Mouse (Mus musculus) limb, embryonic 11.5 days (tissue): ENCODE measurements around the gene Ube2e2. TPM values are rescaled to one million over a fixed set of nuclear protein-coding genes. Genes with fewer than 3 reads are reported as not detected.

Experiments
- ATAC-seq: fragments of 200-750 bp; cut with Nextera tagmentation; 2 replicates; pipeline ENCODE4 v1.8.0; 2017; ENCODE audit warnings: low read depth; ENCODE audit not compliant: insufficient number of reproducible peaks, low FRiP score, low TSS enrichment
- DNase-seq: peaks from one replicate; pipeline ENCODE4 v3.0.0-alpha.2; 2015; ENCODE audit warnings: low spot score
- H3K27ac ChIP-seq: fragments of 300-500 bp; sonication (generic); replicated peaks from 2 replicates; pipeline ENCODE4 v1.5.1; 2014; ENCODE audit warnings: low read depth, mild to moderate bottlenecking, low read length
- H3K27me3 ChIP-seq: fragments of 300-500 bp; sonication (generic); 2 replicates; pipeline ENCODE4 v1.6.1; 2014; ENCODE audit warnings: mild to moderate bottlenecking, low read length, mixed read lengths; ENCODE audit not compliant: control insufficient read depth, insufficient read depth
- H3K36me3 ChIP-seq: fragments of 300-500 bp; sonication (generic); 2 replicates; pipeline ENCODE4 v1.6.1; 2014; ENCODE audit warnings: mild to moderate bottlenecking, low read length, moderate library complexity, mixed read lengths; ENCODE audit not compliant: control insufficient read depth, insufficient read depth
- H3K4me1 ChIP-seq: fragments of 300-500 bp; sonication (generic); 2 replicates; pipeline ENCODE4 v1.6.1; 2014; ENCODE audit warnings: low read length, mixed read lengths; ENCODE audit not compliant: control insufficient read depth, insufficient read depth
- H3K4me2 ChIP-seq: fragments of 300-500 bp; sonication (generic); 2 replicates; pipeline ENCODE4 v1.6.1; 2014; ENCODE audit warnings: low read depth, mild to moderate bottlenecking, moderate library complexity; ENCODE audit not compliant: severe bottlenecking
- H3K4me3 ChIP-seq: fragments of 300-500 bp; sonication (generic); 2 replicates; pipeline ENCODE4 v1.5.1; 2014; ENCODE audit warnings: low read depth, low read length
- H3K9ac ChIP-seq: fragments of 300-500 bp; sonication (generic); 2 replicates; pipeline ENCODE4 v1.6.1; 2014; ENCODE audit warnings: mild to moderate bottlenecking, low read length
- H3K9me3 ChIP-seq: fragments of 300-500 bp; sonication (generic); 2 replicates; pipeline ENCODE4 v1.6.1; 2016; ENCODE audit warnings: low read length; ENCODE audit not compliant: control insufficient read depth
- WGBS: fragments of 180-500 bp; shearing (Covaris S2); extraction: QIAGEN DNeasy Blood & Tissue Kit; methylation state at CpG from one replicate; pipeline ENCODE4 v1.1.7; 2014; 5-methylcytosine and 5-hydroxymethylcytosine counted together
- polyA plus RNA-seq: library from polyadenylated mRNA; unstranded; fragments of >200 nt; fragmentation: Nextera tagmentation; extraction: Ambion mirVana; gene quantifications from 2 replicates; pipeline ENCODE4 v1.2.1, GENCODE M21; 2014

Gene Ube2e2
- polyA plus RNA-seq, 1 experiment from 2014 or later = 41.9 TPM

DNA sequence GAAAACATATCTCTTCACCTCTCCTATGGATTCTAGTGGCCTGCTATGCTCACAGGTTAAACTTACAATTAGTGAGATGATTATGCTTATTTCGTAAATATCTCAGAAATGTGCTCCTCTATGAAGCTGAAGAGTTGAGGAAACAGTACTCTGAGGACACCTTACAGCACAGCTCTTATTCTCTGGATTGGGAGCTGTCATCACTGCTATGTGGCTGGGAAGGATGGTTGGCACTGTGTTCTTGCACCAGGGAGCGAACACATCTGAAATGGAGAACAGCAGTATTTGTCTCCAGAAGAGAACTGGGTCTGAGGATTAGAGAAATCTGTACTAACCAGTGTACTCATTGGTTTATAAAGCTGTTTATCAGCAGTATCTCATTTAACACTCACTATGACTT lies 226.3 kb downstream of the Ube2e2 start:
- Histone ChIP-seq H3K4me3 (no peak overlapping the region), H3K9me3 (no peaks in the 10 kb centered on the region), H3K27me3 (no peaks in the 10 kb centered on the region), H3K36me3 (no peaks in the 10 kb centered on the region), H3K9ac (no peak overlapping the region), H3K4me2 (no peak overlapping the region), H3K27ac (no peak overlapping the region), H3K4me1 (no peaks in the 10 kb centered on the region)
- DNase-seq (no peak), ATAC-seq (no peak)
- 91% methylated on average over 2 of the region's 2 CpGs for WGBS

DNA sequence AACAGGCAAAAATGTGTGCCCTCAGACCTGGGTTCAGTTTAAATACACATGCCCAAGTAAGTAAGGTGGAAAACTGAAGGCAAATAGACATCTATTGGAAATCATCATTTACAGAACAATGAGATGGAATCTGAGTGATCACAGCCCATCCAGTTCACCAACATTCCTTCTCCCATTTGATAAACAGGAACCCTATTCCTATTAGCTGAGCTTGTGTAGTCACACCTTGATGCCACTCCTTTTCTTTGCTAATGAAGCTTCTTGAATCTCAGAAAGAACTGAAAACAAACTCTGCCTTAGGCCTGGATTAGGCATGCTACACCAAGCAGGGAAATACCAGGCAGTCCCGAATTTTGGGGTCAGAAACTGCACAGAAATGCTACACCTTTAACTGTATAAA lies 227.8 kb downstream of the Ube2e2 start:
- Histone ChIP-seq H3K4me2 (no peak overlapping the region), H3K9me3 (no peaks in the 10 kb centered on the region; the same call in 1 of the 2 replicates), H3K9ac (no peak overlapping the region), H3K27ac (no peak overlapping the region), H3K4me3 (no peak overlapping the region), H3K27me3 (no peaks in the 10 kb centered on the region), H3K36me3 (no peaks in the 10 kb centered on the region), H3K4me1 (no peaks in the 10 kb centered on the region)
- 74% methylated on average over 1 of the region's 1 CpGs for WGBS
- DNase-seq (no peak), ATAC-seq (no peak)

DNA sequence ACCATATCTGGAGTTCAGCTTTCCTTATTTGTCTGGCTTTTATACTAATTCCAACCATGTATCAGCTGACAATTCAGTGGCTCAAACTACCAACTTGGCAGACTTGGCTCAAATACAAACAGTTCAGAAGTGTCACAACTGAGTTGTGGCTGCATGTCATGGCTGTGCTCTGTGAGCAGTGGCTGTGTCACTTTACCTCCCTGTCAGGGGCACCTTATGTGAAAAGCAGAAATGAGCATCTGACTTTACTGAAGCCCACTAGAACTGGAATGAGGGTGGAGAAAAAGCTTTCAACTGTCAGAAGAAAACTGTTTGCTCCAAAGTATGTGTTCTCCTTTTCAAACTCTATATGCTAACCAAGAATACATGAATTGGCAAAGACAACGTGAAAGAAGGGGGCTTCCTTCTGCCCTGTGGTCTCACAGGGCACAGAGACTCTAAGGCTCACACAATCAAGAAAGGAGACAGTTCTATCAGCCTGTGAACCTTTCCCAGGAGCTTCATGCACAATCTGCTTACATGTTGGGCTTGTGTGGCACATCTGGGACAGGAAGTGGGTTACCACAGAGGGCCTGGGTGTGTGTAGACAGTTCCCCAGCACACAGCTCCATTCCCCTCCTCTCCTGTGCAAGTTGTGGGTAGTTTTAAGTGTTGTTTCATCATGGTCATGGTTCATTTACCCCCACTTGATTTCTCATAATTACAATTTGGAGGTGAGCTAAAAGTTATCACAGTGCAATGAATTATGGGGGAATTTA lies 228.6 kb downstream of the Ube2e2 start:
- no peaks in the 10 kb centered on the region for H3K4me1 ChIP-seq
- H3K9me3 ChIP-seq = no peaks in the 10 kb centered on the region; the same call in 1 of the 2 replicates
- H3K4me2 ChIP-seq = no peak overlapping the region
- H3K9ac ChIP-seq = no peak overlapping the region
- WGBS = 86% methylated on average over 1 of the region's 1 CpGs
- no peak for DNase-seq
- no peak overlapping the region for H3K27ac ChIP-seq
- no peak overlapping the region for H3K4me3 ChIP-seq
- H3K36me3 ChIP-seq = no peaks in the 10 kb centered on the region
- H3K27me3 ChIP-seq = no peaks in the 10 kb centered on the region
- ATAC-seq = no peak

DNA sequence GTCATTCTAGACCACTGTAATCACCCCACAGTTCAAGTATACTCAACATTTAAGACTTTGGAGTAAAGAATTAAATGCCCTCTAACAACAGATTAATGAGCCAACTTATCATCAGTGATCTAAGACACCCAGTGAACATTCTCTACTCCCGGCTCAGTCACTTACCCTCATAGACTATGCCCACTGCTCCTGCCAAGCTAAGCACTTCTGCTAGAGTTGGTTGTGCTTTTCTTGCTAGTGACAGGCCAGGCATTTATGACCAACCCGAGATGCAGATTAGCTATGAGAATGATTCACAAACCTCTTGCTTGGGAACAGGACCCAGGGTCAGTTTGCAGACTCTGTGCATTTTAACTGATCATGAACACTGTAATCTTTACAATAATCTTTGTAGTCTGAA lies 230.4 kb downstream of the Ube2e2 start:
- ATAC-seq (no peak), DNase-seq (no peak)
- 88% methylated on average over 2 of the region's 2 CpGs for WGBS
- Histone ChIP-seq H3K4me1 (no peaks in the 10 kb centered on the region), H3K4me3 (no peak overlapping the region), H3K9me3 (no peaks in the 10 kb centered on the region; the same call in 1 of the 2 replicates), H3K4me2 (no peak overlapping the region), H3K36me3 (no peaks in the 10 kb centered on the region), H3K27ac (no peak overlapping the region), H3K27me3 (no peaks in the 10 kb centered on the region), H3K9ac (no peak overlapping the region)

DNA sequence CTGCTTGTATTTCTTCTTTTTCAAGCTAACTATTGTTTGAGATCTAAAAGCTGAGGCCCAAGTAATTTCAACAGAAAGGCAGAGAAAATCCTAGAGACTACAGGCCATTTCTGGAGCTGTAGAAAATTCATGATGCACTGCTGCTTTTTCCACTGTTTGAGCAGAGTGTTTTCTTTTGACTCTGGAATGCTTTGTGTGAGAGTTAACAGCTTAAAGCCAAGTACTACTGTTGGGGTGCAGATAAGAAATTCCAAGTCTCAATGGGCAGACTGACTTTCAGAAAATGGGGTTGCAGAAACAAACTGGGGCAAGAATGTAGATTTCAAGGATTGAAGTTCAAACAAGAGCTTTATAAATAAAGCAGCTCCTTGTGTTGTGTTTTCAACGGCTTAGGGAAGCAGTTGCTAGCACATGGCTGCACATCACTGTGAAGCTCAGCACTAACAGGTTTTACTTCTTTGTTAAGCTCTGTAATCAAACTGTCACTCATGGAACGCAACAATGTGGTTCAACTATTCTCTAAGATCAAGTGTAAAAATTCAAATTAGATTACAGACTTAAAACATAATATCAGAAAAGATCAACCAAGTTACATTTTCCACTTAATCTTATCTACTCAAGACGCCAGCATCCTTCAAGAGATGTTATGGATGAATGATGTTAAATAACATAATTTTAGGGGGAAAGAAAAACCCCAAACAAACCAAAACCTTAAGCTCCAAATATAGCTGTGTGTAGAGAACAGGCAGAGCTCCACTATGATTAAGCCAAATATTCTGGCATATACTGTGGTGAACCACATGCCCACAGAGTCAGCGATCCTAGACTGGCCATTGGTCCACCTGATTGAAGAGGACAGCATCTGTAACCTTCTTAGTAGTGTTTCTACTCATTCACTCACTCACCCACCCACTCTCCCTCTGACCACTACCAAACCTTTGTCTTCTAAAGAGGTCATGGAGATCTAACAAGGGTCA lies 236.0 kb downstream of the Ube2e2 start:
- no peaks in the 10 kb centered on the region for H3K4me1 ChIP-seq
- no peak overlapping the region for H3K4me2 ChIP-seq
- no peaks in the 10 kb centered on the region for H3K36me3 ChIP-seq
- H3K9me3 ChIP-seq = no peaks in the 10 kb centered on the region; the same call in 1 of the 2 replicates
- no peaks in the 10 kb centered on the region for H3K27me3 ChIP-seq
- DNase-seq = no peak
- no peak overlapping the region for H3K27ac ChIP-seq
- no peak overlapping the region for H3K4me3 ChIP-seq
- H3K9ac ChIP-seq = no peak overlapping the region
- WGBS = 86% methylated on average over 4 of the region's 4 CpGs
- no peak for ATAC-seq

DNA sequence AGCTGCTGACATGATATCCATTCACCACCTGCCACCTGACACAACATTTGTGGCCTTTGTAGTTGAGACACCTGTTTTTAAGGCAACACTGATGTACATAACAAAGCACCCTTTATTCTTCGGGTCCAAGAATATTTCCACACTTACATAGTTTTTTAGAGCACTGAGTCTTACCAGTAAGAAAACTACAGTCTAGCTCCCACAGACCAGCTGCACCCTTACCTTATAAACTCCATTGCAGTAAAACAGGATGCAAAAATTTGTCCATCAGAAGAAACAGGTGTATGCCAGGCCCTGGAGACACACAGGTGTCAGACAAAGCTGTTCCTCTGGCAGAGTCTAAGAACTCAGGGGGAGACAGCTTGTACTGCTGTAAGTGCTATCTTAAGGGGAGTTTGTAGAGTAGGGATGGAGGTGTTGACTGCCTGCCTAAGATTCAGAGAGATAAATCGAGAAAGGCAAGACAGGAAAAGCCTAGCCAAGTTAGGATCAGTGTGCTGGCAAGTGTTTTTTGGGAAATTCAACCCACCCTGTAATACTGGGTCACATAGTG lies 244.9 kb downstream of the Ube2e2 start:
- Histone ChIP-seq H3K27me3 (no peaks in the 10 kb centered on the region), H3K4me2 (no peak overlapping the region), H3K36me3 (no peaks in the 10 kb centered on the region), H3K9me3 (no peaks in the 10 kb centered on the region), H3K9ac (no peak overlapping the region), H3K4me1 (no peaks in the 10 kb centered on the region), H3K27ac (no peak overlapping the region), H3K4me3 (no peak overlapping the region)
- DNase-seq = no peak
- 79% methylated on average over 2 of the region's 2 CpGs for WGBS
- ATAC-seq = no peak

DNA sequence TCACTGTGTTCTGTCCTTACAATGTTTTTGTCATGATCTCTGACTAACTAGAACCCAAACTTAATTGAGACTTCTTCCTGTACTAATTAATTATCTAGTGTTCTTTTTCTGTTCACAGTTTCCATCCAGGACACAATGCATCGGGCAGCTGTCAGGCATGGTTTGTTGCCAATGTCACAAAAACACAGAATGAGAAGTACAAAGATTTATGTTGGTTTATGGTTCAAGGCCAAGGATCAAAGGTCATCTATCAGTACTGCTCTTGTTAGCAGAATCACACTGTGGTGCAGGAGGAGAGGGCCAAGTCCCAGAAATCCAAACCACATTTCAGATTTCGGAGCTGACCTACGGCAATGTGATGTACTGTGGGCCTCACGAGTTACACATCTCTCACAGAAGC lies 252.4 kb downstream of the Ube2e2 start:
- DNase-seq (no peak), ATAC-seq (no peak)
- Histone ChIP-seq H3K9ac (no peak overlapping the region), H3K9me3 (no peaks in the 10 kb centered on the region), H3K36me3 (no peaks in the 10 kb centered on the region), H3K4me2 (no peak overlapping the region), H3K27ac (no peak overlapping the region), H3K4me3 (no peak overlapping the region), H3K27me3 (no peaks in the 10 kb centered on the region), H3K4me1 (no peaks in the 10 kb centered on the region)
- 61% methylated on average over 4 of the region's 4 CpGs for WGBS

DNA sequence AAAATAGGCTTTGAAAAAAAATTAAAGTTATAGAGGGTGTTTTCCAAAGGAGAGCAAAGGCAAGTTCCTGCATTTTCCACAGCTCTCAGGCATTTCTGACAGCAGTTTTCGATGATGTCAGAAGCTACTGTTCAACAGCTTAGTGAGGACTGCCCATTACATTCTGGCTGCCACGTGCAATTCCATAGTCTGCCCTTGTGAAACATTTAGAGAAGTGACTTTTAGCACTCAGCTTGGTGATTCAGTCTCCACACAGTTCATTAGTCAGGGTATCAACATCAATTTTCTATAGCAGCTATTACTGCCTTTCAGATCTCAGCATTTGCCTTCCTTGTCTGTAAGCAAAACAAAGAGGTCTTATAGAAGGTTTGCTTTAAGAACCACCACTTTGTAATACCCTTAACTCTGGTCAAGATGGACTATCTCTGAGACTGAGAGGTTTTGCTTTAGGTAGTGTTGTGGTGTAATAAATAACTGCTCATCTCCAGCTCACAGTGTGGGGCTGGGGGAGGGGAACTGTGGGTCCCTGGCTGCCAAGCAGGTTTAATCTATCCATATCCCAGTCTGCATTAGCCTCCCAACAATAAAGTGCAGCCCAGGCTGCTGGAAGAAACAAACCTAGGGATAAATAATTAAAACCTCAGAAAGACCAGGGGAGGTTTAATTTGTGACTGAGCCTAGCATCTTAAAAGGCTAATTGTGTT lies 255.2 kb downstream of the Ube2e2 start:
- Histone ChIP-seq H3K9ac (no peak overlapping the region), H3K27ac (no peak overlapping the region), H3K27me3 (no peaks in the 10 kb centered on the region), H3K4me1 (no peaks in the 10 kb centered on the region), H3K9me3 (no peaks in the 10 kb centered on the region), H3K4me3 (no peak overlapping the region), H3K4me2 (no peak overlapping the region), H3K36me3 (no peaks in the 10 kb centered on the region)
- 80% methylated on average over 2 of the region's 2 CpGs for WGBS
- DNase-seq (no peak), ATAC-seq (no peak)
